ENCODE assay signal across 26 mouse cellular contexts in the genomic region with DNA sequence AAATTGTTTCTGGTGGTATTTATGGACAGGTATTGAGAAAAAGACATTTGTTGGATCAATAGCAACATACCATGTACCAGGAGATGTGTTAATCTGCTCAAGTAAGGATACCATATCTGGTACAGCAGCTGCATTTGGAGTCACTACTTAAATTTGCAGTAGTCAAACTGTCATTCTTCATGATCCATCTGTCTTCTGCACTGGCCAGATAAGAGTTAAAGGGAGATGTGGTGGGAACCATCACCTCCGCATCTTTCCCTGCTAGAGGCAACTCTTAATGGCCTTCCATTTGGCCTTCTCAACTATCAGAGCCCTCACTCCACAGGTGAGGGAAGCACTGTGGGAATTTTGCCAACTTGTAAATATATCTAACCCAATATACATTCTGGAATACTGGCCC. TPM values are rescaled to one million over a fixed set of nuclear protein-coding genes. Genes with fewer than 3 reads are reported as not detected.
DNase-seq lines count a peak whose midpoint lies in the region; ATAC-seq lines count a peak whose summit lies in the region.
"Had no signal": no experiment of that assay in that cellular context is flagged by ENCODE, and none has a peak within 500 bp of the region (broad histone marks: within the 10 kb centered on the region; RNA-seq: fewer than 3 reads in every experiment).

No protein-coding gene starts in this region.

- peaks cover 17% of the 10 kb centered on the region for H3K4me1 ChIP-seq in liver, embryonic 11.5 days (replicated peaks; ENCODE audit: control insufficient read depth, insufficient read depth, low read length)
- H3K4me1 ChIP-seq in liver, embryonic 16.5 days (ENCODE audit: control insufficient read depth, low read depth, low read length), result peaks cover 26% of the 10 kb centered on the region
- H3K4me1 ChIP-seq: forebrain, embryonic 10.5 days; forebrain, embryonic 15.5 days had no signal

- peaks cover 62% of the 10 kb centered on the region for H3K36me3 ChIP-seq in liver, embryonic 11.5 days (ENCODE audit: control insufficient read depth, insufficient read depth, low read length)
- peaks cover 59% of the 10 kb centered on the region for H3K36me3 ChIP-seq in liver, embryonic 16.5 days (ENCODE audit: control insufficient read depth, insufficient read depth)

- H3K27ac ChIP-seq in liver, embryonic 11.5 days (ENCODE audit: low read depth, low read length), result peak overlapping the region; percentile 65; the same call in 1 of the 2 replicates
- peak overlapping the region; percentile 33; the same call in 1 of the 2 replicates for H3K27ac ChIP-seq in liver, embryonic 16.5 days (ENCODE audit: low read length)
- H3K27ac ChIP-seq: forebrain, embryonic 10.5 days; forebrain, embryonic 15.5 days; stomach, postnatal 0 days had no signal

- ATAC-seq in liver, embryonic 11.5 days (replicated peaks; ENCODE audit: low FRiP score), result peak; percentile 89
- ATAC-seq in liver, embryonic 16.5 days (ENCODE audit: low read depth), result peak; percentile 86
- ATAC-seq: activated CD4-positive, CD25-positive, alpha-beta regulatory T cell, adult 4 months; CD4-positive, CD25-positive, alpha-beta regulatory T cell, adult 4 months; forebrain, embryonic 15.5 days; hindbrain, embryonic 16.5 days had no signal

- peak overlapping the region; percentile 25; the same call in 1 of the 2 replicates for H3K4me2 ChIP-seq in liver, embryonic 11.5 days
- peak overlapping the region; percentile 27 for H3K4me2 ChIP-seq in liver, embryonic 16.5 days (ENCODE audit: low read depth, low read length)
- H3K4me2 ChIP-seq: forebrain, embryonic 15.5 days had no signal

- 36% methylated on average over 1 of the region's 1 CpGs for WGBS in liver, embryonic 11.5 days
- WGBS in liver, embryonic 16.5 days (ENCODE audit: insufficient replicate concordance), result 35% methylated on average over 1 of the region's 1 CpGs

- no peaks in the 10 kb centered on the region for H3K9me3 ChIP-seq in liver, embryonic 11.5 days (ENCODE audit: control insufficient read depth, low read length)
- H3K9me3 ChIP-seq in liver, embryonic 16.5 days (replicated peaks; ENCODE audit: control insufficient read depth, low read length), result no peaks in the 10 kb centered on the region
- H3K9me3 ChIP-seq: forebrain, embryonic 10.5 days; forebrain, embryonic 15.5 days had no signal

- peak; percentile 29 for DNase-seq in MEL-GATA-1-ER (ENCODE audit: extremely low read depth, low read depth)
- peak; percentile 76 for DNase-seq in c-Kit-positive CD71-positive TER-119-positive erythroid progenitor cells, embryonic 14.5 days (ENCODE audit: low spot score)
- DNase-seq in liver, embryonic 11.5 days (ENCODE audit: low spot score), result no peak
- DNase-seq in heart, postnatal 4 days, result no peak
- DNase-seq in lung, postnatal 36 days, result no peak
- no peak for DNase-seq in right cerebral cortex, postnatal 14 days
- DNase-seq in thymus, postnatal 10 days (ENCODE audit: low spot score in 2 of 2), result no peak
- DNase-seq: adrenal gland, adult 8-10 months; cerebellum, adult 18-20 months; cerebellum, postnatal 25 days; gastrocnemius, postnatal 10 days; heart, postnatal 14 days; kidney, adult 2 months; kidney, postnatal 4 days; lung, postnatal 4 days; midbrain, embryonic 14.5 days; retina, postnatal 1 day; thymus, adult 18-20 months had no signal

- H3K9ac ChIP-seq in liver, embryonic 11.5 days (ENCODE audit: low read depth, low read length), result no peak overlapping the region
- H3K9ac ChIP-seq in liver, embryonic 16.5 days (ENCODE audit: low read depth, low read length), result no peak overlapping the region
- H3K9ac ChIP-seq: forebrain, embryonic 15.5 days had no signal

- no peaks in the 10 kb centered on the region for H3K27me3 ChIP-seq in liver, embryonic 11.5 days (replicated peaks; ENCODE audit: control insufficient read depth, insufficient read depth, low read length)
- H3K27me3 ChIP-seq in liver, embryonic 16.5 days (ENCODE audit: control insufficient read depth, insufficient read depth, low read depth, low read length), result no peaks in the 10 kb centered on the region
- H3K27me3 ChIP-seq: forebrain, embryonic 15.5 days had no signal

- no peak overlapping the region for H3K4me3 ChIP-seq in liver, embryonic 11.5 days (ENCODE audit: low read depth, low read length)
- H3K4me3 ChIP-seq in liver, embryonic 16.5 days (ENCODE audit: low read depth, low read length), result no peak overlapping the region
- H3K4me3 ChIP-seq: forebrain, embryonic 10.5 days; forebrain, embryonic 15.5 days had no signal

RNA-seq across cellular contexts. Expression of a gene that starts 12.0 kb away (rescaled TPM):
- polyA plus RNA-seq in liver, embryonic 11.5 days (2014; fragmentation: Nextera tagmentation; extraction: Ambion mirVana), result 2.4 and 3.9 TPM in 2 replicates
- 32.7 and 32.8 TPM in 2 replicates for polyA plus RNA-seq in liver, embryonic 16.5 days (2015; fragmentation: Nextera tagmentation; extraction: Ambion mirVana)
- 1 to 10 TPM; 3.6 to 4.1 TPM for total RNA-seq in heart, postnatal 4 days (2021)

RNA-seq across cellular contexts. Expression of a gene that starts 58.7 kb away (rescaled TPM):
- 16.4 and 16.7 TPM in 2 replicates for polyA plus RNA-seq in liver, embryonic 11.5 days (2014; fragmentation: Nextera tagmentation; extraction: Ambion mirVana)
- 11.6 and 11.9 TPM in 2 replicates for polyA plus RNA-seq in liver, embryonic 16.5 days (2015; fragmentation: Nextera tagmentation; extraction: Ambion mirVana)
- 10 to 100 TPM; 23.8 to 25.6 TPM for total RNA-seq in heart, postnatal 4 days (2021)

RNA-seq across cellular contexts. Expression of a gene that starts 58.8 kb away (rescaled TPM):
- polyA plus RNA-seq in liver, embryonic 11.5 days (2014; fragmentation: Nextera tagmentation; extraction: Ambion mirVana), result 19.5 and 24.6 TPM in 2 replicates
- 12.6 and 12.7 TPM in 2 replicates for polyA plus RNA-seq in liver, embryonic 16.5 days (2015; fragmentation: Nextera tagmentation; extraction: Ambion mirVana)
- total RNA-seq in heart, postnatal 4 days (2021), result 10 to 100 TPM; 13.2 to 13.3 TPM

RNA-seq across cellular contexts. Expression of a gene that starts 59.0 kb away (rescaled TPM):
- 0.71 and 0.81 TPM in 2 replicates for polyA plus RNA-seq in liver, embryonic 11.5 days (2014; fragmentation: Nextera tagmentation; extraction: Ambion mirVana)
- polyA plus RNA-seq in liver, embryonic 16.5 days (2015; fragmentation: Nextera tagmentation; extraction: Ambion mirVana), result 0.33 and 0.37 TPM in 2 replicates
- total RNA-seq in heart, postnatal 4 days (2021), result 1 to 10 TPM in 1 of 2 experiments, under 1 TPM in 1; 0.90 to 1.1 TPM
- total RNA-seq: monocyte, adult 5-6 weeks had no signal

Comparison
In these comparisons a context has a peak if more than half of its experiments do, and no peak if none do; other contexts are left out.
1. DNase-seq: peak in MEL-GATA-1-ER (single experiment) and c-Kit-positive CD71-positive TER-119-positive erythroid progenitor cells, embryonic 14.5 days (single experiment); none in liver, embryonic 11.5 days (single experiment), heart, postnatal 4 days (single experiment), lung, postnatal 36 days (single experiment), right cerebral cortex, postnatal 14 days (single experiment) and thymus, postnatal 10 days (0 of 2).